Mouse (Mus musculus): Measurements from ENCODE around the gene Zfp711.

Zfp711 gene

GRCm38 (mm10) chrX:112600511-112601305 is at the start of gene Zfp711:
Gene Zfp711, plus strand, starts transcription at chrX:112600526.
- peak; percentile 2 to 15 for DNase-seq

- no peak for DNase-seq
Observed at GRCm38 (mm10) chrX:112567716-112568115, 32.6 kb upstream of the Zfp711 start.

GRCm38 (mm10) chrX:112601306-112602120 is 1.2 kb downstream of the Zfp711 start:
- peak; percentile 1 to 9 for DNase-seq

GRCm38 (mm10) chrX:112675525-112675924 is 75.2 kb downstream of the Zfp711 start:
- DNase-seq = no peak

GRCm38 (mm10) chrX:112680605-112681004 is 80.3 kb downstream of the Zfp711 start:
- no peak for DNase-seq
